Mouse (Mus musculus) stomach, embryonic 14.5 days (tissue): ENCODE measurements around the gene Fkbp4. TPM values are rescaled to one million over a fixed set of nuclear protein-coding genes. Genes with fewer than 3 reads are reported as not detected.

Experiments
- ATAC-seq: fragments of 200-750 bp; cut with Nextera tagmentation; 2 replicates; pipeline ENCODE4 v1.8.0; 2017; ENCODE audit warnings: low read depth, moderate TSS enrichment; ENCODE audit not compliant: insufficient number of reproducible peaks, insufficient read depth, low FRiP score
- H3K27ac ChIP-seq: fragments of 300-500 bp; sonication (generic); 2 replicates; pipeline ENCODE4 v1.5.1; 2014; ENCODE audit warnings: mild to moderate bottlenecking, low read length, moderate library complexity, mixed read lengths
- H3K27me3 ChIP-seq: fragments of 300-500 bp; sonication (generic); 2 replicates; pipeline ENCODE4 v1.6.1; 2014; ENCODE audit warnings: low read length, control low read depth, mixed read lengths; ENCODE audit not compliant: control insufficient read depth, insufficient read depth
- H3K36me3 ChIP-seq: fragments of 300-500 bp; sonication (generic); 2 replicates; pipeline ENCODE4 v1.6.1; 2014; ENCODE audit warnings: mild to moderate bottlenecking, control low read depth, low read length, moderate library complexity, mixed read lengths; ENCODE audit not compliant: control insufficient read depth, insufficient read depth
- H3K4me1 ChIP-seq: fragments of 300-500 bp; sonication (generic); 2 replicates; pipeline ENCODE4 v1.6.1; 2014; ENCODE audit warnings: low read length, control low read depth, mixed read lengths; ENCODE audit not compliant: control insufficient read depth, insufficient read depth
- H3K4me2 ChIP-seq: fragments of 300-500 bp; sonication (generic); replicated peaks from 2 replicates; pipeline ENCODE4 v1.6.1; 2014; ENCODE audit warnings: low read depth, low read length, control low read depth
- H3K4me3 ChIP-seq: fragments of 300-500 bp; sonication (generic); 2 replicates; pipeline ENCODE4 v1.5.1; 2014; ENCODE audit warnings: low read depth, low read length, control low read depth
- H3K9ac ChIP-seq: fragments of 300-500 bp; sonication (generic); replicated peaks from 2 replicates; pipeline ENCODE4 v1.6.1; 2014; ENCODE audit warnings: low read depth, mild to moderate bottlenecking, control low read depth, low read length, moderate library complexity, mixed read lengths
- H3K9me3 ChIP-seq: fragments of 300-500 bp; sonication (generic); 2 replicates; pipeline ENCODE4 v1.6.1; 2016; ENCODE audit warnings: low read depth, low read length, control low read depth; ENCODE audit not compliant: control insufficient read depth
- WGBS: fragments of 180-500 bp; shearing (Covaris S2); extraction: QIAGEN DNeasy Blood & Tissue Kit; methylation state at CpG from one replicate; pipeline ENCODE4 v1.1.7; 2014; 5-methylcytosine and 5-hydroxymethylcytosine counted together
- polyA plus RNA-seq: library from polyadenylated mRNA; unstranded; fragments of >200 nt; fragmentation: Nextera tagmentation; extraction: Ambion mirVana; gene quantifications from 2 replicates; pipeline ENCODE4 v1.2.1, GENCODE M21; 2014

Gene Fkbp4
- polyA plus RNA-seq, 1 experiment from 2014 or later, result 392 TPM

GRCm38 (mm10) chr6:128445761-128446535, 7.5 kb upstream of the Fkbp4 start:
- ATAC-seq, result peak; percentile 59; the same call in 1 of the 2 replicates
- no peak overlapping the region for H3K9ac ChIP-seq
- H3K4me2 ChIP-seq, result peak overlapping the region; percentile 27
- H3K27ac ChIP-seq, result no peak overlapping the region
- no peaks in the 10 kb centered on the region for H3K36me3 ChIP-seq
- no peaks in the 10 kb centered on the region for H3K27me3 ChIP-seq
- H3K9me3 ChIP-seq, result no peaks in the 10 kb centered on the region
- no peak overlapping the region for H3K4me3 ChIP-seq
- 13% methylated on average over 14 of the region's 14 CpGs for WGBS
- no peaks in the 10 kb centered on the region for H3K4me1 ChIP-seq

DNA sequence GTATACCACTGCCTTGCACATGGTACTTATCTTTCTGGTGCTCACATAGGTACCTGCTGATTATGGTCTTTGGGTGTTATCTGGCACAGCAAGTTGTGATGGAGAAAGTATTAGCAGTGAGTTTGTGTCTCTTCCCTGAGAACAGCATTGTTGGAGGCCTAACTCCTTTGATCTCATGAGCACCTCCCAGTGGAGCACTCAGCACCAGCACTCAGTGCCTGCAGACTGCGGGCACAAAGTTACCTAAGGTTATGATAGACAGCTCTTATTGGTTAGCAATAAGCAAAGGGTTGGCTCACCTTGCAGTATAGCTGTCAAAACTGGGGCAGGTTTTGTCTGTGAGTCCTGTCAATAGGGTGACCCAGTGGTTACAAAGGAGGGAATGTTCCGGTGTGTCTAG, 1.8 kb upstream of the Fkbp4 start:
- Histone ChIP-seq H3K4me2 (no peak overlapping the region), H3K9ac (no peak overlapping the region), H3K9me3 (no peaks in the 10 kb centered on the region), H3K27ac (no peak overlapping the region), H3K36me3 (peaks cover 7% of the 10 kb centered on the region), H3K4me1 (peaks cover 9% of the 10 kb centered on the region), H3K4me3 (no peak overlapping the region), H3K27me3 (no peaks in the 10 kb centered on the region)
- WGBS, result 92% methylated on average over 2 of the region's 2 CpGs
- ATAC-seq, result no peak

DNA sequence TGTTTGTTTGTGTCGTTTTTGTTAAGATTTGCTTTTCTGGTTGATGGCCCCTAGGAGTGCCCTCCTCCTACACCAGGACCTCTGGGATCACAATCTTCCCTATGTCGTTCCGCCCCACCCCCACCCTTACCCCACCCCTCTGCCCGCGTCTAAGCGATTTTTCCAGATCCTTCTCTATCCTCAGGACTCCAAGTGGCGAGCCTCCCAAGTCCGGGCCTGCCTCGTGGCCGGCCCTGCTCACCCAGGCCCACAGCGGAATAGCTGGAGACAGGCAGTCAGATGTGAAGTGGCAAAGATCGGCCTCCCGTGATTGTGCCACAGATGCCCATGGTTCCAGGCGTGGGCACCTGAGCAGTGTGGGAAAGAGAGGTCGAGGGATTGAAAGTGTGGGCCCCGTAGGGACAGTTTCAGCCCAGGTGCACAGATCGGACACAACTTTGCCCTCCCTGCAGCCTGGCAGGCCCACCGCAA, 429 bp upstream of the Fkbp4 start:
- peak; percentile 63; the same call in 1 of the 2 replicates for ATAC-seq
- H3K4me2 ChIP-seq, result peak overlapping the region; percentile 71
- 24% methylated on average over 18 of the region's 18 CpGs for WGBS
- peak overlapping the region; percentile 91 for H3K9ac ChIP-seq
- H3K27me3 ChIP-seq, result no peaks in the 10 kb centered on the region
- peaks cover 20% of the 10 kb centered on the region for H3K36me3 ChIP-seq
- no peaks in the 10 kb centered on the region for H3K9me3 ChIP-seq
- peaks cover 9% of the 10 kb centered on the region for H3K4me1 ChIP-seq
- peak overlapping the region; percentile 96 for H3K4me3 ChIP-seq
- peak overlapping the region; percentile 97 for H3K27ac ChIP-seq

- under 1% methylated on average over 51 of the region's 52 CpGs for WGBS
- Histone ChIP-seq H3K4me2 (peak overlapping the region; percentile 73), H3K27me3 (no peaks in the 10 kb centered on the region), H3K27ac (peak overlapping the region; percentile 97), H3K9ac (peak overlapping the region; percentile 91), H3K4me3 (peak overlapping the region; percentile 96), H3K9me3 (no peaks in the 10 kb centered on the region), H3K4me1 (peaks cover 9% of the 10 kb centered on the region), H3K36me3 (peaks cover 31% of the 10 kb centered on the region)
- ATAC-seq, result peak; percentile 77
These were observed 653 bp downstream of the Fkbp4 start for GRCm38 (mm10) chr6:128437731-128438316.

- ATAC-seq, result no peak
- H3K4me2 ChIP-seq, result peak overlapping the region; percentile 73
These were observed 1.2 kb downstream of the Fkbp4 start for GRCm38 (mm10) chr6:128437288-128437687.

GRCm38 (mm10) chr6:128436356-128437005, 2.0 kb downstream of the Fkbp4 start:
- Histone ChIP-seq H3K36me3 (peaks cover 44% of the 10 kb centered on the region), H3K9me3 (no peaks in the 10 kb centered on the region), H3K9ac (no peak overlapping the region), H3K4me2 (peak overlapping the region; percentile 73), H3K4me1 (peaks cover 9% of the 10 kb centered on the region), H3K27ac (no peak overlapping the region), H3K4me3 (peak overlapping the region; percentile 96), H3K27me3 (no peaks in the 10 kb centered on the region)
- no peak for ATAC-seq
- 86% methylated on average over 8 of the region's 8 CpGs for WGBS

More at GRCm38 (mm10) chr6:128437288-128437687, 1.2 kb downstream of the Fkbp4 start:
- WGBS, result 3% methylated on average over 10 of the region's 10 CpGs
- Histone ChIP-seq H3K27me3 (no peaks in the 10 kb centered on the region), H3K9me3 (no peaks in the 10 kb centered on the region), H3K4me1 (peaks cover 9% of the 10 kb centered on the region), H3K27ac (peak overlapping the region; percentile 97), H3K36me3 (peaks cover 36% of the 10 kb centered on the region), H3K9ac (peak overlapping the region; percentile 91), H3K4me3 (peak overlapping the region; percentile 96)

DNA sequence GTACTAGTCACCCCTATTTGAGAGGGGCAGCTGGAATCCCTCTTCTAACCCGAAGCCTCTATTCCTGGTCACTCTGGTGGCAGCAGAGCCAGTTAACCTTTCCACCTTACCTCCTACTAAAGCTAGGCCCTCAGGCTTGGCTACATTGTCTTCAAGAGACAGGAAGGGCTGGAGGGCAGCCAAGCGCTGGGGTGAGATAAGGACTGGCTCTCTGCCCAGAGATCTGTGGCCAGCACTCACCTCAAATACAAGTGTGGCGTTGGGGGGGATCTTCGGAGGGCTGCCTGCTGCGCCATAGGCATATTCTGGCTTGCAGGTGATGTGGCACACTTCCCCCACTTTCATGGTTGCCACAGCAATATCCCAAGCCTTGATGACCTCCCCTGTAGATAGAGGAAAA, 3.0 kb downstream of the Fkbp4 start:
- Histone ChIP-seq H3K4me3 (no peak overlapping the region), H3K27ac (no peak overlapping the region), H3K4me1 (peaks cover 9% of the 10 kb centered on the region), H3K36me3 (peaks cover 52% of the 10 kb centered on the region), H3K9me3 (no peaks in the 10 kb centered on the region), H3K27me3 (no peaks in the 10 kb centered on the region), H3K4me2 (no peak overlapping the region), H3K9ac (no peak overlapping the region)
- ATAC-seq, result no peak
- 85% methylated on average over 5 of the region's 5 CpGs for WGBS

DNA sequence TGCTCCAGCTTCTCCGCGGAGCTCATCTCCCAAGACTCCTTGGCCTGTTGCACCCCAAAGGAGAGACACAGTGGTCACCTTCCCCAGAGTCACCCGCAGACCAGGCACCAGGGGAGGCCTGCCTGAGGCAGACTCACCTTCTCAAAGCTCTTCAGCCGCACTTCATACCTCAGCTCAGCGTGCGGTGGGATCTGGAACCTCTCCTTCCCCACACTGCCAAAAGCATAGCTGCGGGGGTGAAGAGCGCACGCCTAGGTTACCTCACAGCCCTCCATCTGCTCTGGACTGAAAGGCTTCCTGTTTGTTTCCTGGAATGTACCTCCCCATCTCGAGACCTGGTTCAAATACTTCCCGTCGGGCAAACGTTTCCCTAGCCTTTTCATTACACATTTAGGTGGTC, 4.9 kb downstream of the Fkbp4 start:
- Histone ChIP-seq H3K9me3 (no peaks in the 10 kb centered on the region), H3K27ac (no peak overlapping the region), H3K4me3 (no peak overlapping the region), H3K9ac (no peak overlapping the region), H3K27me3 (no peaks in the 10 kb centered on the region), H3K4me2 (no peak overlapping the region), H3K36me3 (peaks cover 70% of the 10 kb centered on the region), H3K4me1 (peaks cover 4% of the 10 kb centered on the region; the same call in 1 of the 2 replicates)
- ATAC-seq, result no peak
- 95% methylated on average over 13 of the region's 13 CpGs for WGBS
